Mouse (Mus musculus) forebrain, embryonic 14.5 days (tissue): ENCODE results near the gene Pisd. TPM values are rescaled to one million over a fixed set of nuclear protein-coding genes. Genes with fewer than 3 reads are reported as not detected.
"Not testable (repeated sequence)": the region's sequence is repeated elsewhere in the genome, so short reads cannot be mapped to it uniquely, and the experiment has no call there.

ENCODE experiments used
- ATAC-seq: fragments of 200-750 bp; cut with Nextera tagmentation; 2 replicates; pipeline ENCODE4 v1.8.0; 2017; ENCODE audit warnings: mild to moderate bottlenecking, moderate library complexity
- DNase-seq: peaks from one replicate; pipeline ENCODE4 v3.0.0-alpha.2; 2015; ENCODE audit warnings: low spot score
- H3K27ac ChIP-seq: fragments of 300-500 bp; sonication (generic); 2 replicates; pipeline ENCODE4 v1.5.1; 2014; ENCODE audit warnings: low read depth, mild to moderate bottlenecking, control low read depth, low read length, moderate library complexity
- H3K27me3 ChIP-seq: fragments of 300-500 bp; sonication (generic); replicated peaks from 2 replicates; pipeline ENCODE4 v1.6.1; 2014; ENCODE audit warnings: low read length, control low read depth, mixed read lengths; ENCODE audit not compliant: control insufficient read depth, insufficient read depth
- H3K36me3 ChIP-seq: fragments of 300-500 bp; sonication (generic); 2 replicates; pipeline ENCODE4 v1.6.1; 2014; ENCODE audit warnings: low read length, control low read depth; ENCODE audit not compliant: control insufficient read depth, insufficient read depth
- H3K4me1 ChIP-seq: fragments of 300-500 bp; sonication (generic); 2 replicates; pipeline ENCODE4 v1.6.1; 2014; ENCODE audit warnings: antibody characterized with exemption, low read length, control low read depth; ENCODE audit not compliant: control insufficient read depth, insufficient read depth
- H3K4me2 ChIP-seq: fragments of 300-500 bp; sonication (generic); 2 replicates; pipeline ENCODE4 v1.6.1; 2014; ENCODE audit warnings: mild to moderate bottlenecking, control low read depth, low read length
- H3K4me3 ChIP-seq: fragments of 300-500 bp; sonication (generic); 2 replicates; pipeline ENCODE4 v1.5.1; 2014; ENCODE audit warnings: low read depth, low read length, control low read depth
- H3K9ac ChIP-seq: fragments of 300-500 bp; sonication (generic); 2 replicates; pipeline ENCODE4 v1.6.1; 2014; ENCODE audit warnings: mild to moderate bottlenecking, low read length, control low read depth, moderate library complexity
- H3K9me3 ChIP-seq: fragments of 300-500 bp; sonication (generic); replicated peaks from 2 replicates; pipeline ENCODE4 v1.6.1; 2016; ENCODE audit warnings: low read length, control low read depth, mixed read lengths; ENCODE audit not compliant: control insufficient read depth
- WGBS: fragments of 180-500 bp; shearing (Covaris S2); extraction: QIAGEN DNeasy Blood & Tissue Kit; methylation state at CpG from one replicate; pipeline ENCODE4 v1.1.7; 2014; 5-methylcytosine and 5-hydroxymethylcytosine counted together
- polyA plus RNA-seq: library from polyadenylated mRNA; unstranded; fragments of >200 nt; fragmentation: Nextera tagmentation; extraction: Ambion mirVana; gene quantifications from 2 replicates; pipeline ENCODE4 v1.2.1, GENCODE M21; 2014

Pisd gene
- polyA plus RNA-seq, 1 experiment from 2014 or later: 97.5 TPM

GRCm38 (mm10) chr5:32740138-32740537 lies 45.3 kb downstream of the Pisd start:
- Histone ChIP-seq H3K4me3 (no peak overlapping the region), H3K9me3 (no peaks in the 10 kb centered on the region), H3K9ac (no peak overlapping the region), H3K27me3 (no peaks in the 10 kb centered on the region), H3K36me3 (0 out of 2 replicates have a peak, but pooled peaks cover 7% of the 10 kb centered on the region), H3K4me2 (no peak overlapping the region), H3K4me1 (0 out of 2 replicates have a peak, but pooled peaks cover 5% of the 10 kb centered on the region), H3K27ac (no peak overlapping the region)
- DNase-seq (no peak), ATAC-seq (no peak)
- 98% methylated on average over 3 of the region's 3 CpGs for WGBS

DNA sequence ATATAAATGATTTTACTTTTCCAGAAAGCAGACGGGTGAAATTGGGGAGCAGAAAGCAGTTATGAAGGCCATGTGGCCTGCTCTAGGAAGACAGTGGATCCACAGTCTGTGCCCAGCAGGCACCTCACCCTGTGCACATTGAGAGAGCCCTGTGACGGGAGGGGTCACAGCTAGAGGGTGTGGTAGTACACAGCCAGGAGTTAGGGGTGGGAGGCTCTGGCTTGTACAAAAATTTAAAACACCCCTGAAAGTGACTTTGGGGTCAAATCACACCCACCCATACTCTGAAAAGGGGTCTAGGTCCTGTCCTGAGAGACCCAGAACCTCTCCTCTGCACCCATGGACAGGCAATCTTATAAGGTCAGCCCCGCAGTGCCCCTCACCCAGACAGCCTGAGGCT lies 48.7 kb downstream of the Pisd start:
- H3K9ac ChIP-seq, H3K4me1 ChIP-seq, H3K27me3 ChIP-seq, ATAC-seq, DNase-seq, H3K4me3 ChIP-seq, H3K4me2 ChIP-seq, H3K9me3 ChIP-seq, H3K36me3 ChIP-seq, H3K27ac ChIP-seq: not testable (repeated sequence)
- WGBS: 91% methylated on average over 3 of the region's 3 CpGs

DNA sequence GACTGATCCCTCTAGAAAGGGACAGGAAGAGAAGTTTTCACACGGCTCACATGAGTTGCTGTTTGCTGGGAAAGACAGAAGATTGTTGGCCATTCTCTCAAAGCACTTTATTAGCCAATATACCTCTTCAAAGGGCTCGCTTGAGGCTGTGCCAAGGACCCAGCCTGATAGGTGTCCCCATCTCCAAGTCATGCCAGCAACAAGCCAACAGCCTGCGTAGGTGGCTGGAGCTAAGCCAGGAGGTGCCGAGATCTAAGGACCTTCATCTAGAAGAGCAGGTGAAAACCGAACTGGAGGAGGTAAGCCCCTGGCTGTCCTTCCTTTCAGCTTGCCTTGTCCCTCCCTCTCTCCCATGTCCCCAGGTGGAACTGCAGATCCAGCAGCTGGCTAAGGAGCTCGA lies 49.7 kb downstream of the Pisd start:
- no peaks in the 10 kb centered on the region for H3K27me3 ChIP-seq
- no peak overlapping the region for H3K27ac ChIP-seq
- DNase-seq (no peak), ATAC-seq (no peak)
- H3K9ac ChIP-seq: no peak overlapping the region
- H3K4me3 ChIP-seq: no peak overlapping the region
- WGBS: 87% methylated on average over 6 of the region's 6 CpGs
- H3K4me2 ChIP-seq: no peak overlapping the region
- H3K36me3 ChIP-seq: 0 out of 2 replicates have a peak, but pooled peaks cover 8% of the 10 kb centered on the region
- H3K4me1 ChIP-seq: no peaks in the 10 kb centered on the region
- H3K9me3 ChIP-seq: no peaks in the 10 kb centered on the region

- not testable (repeated sequence) for DNase-seq, H3K36me3 ChIP-seq, H3K9me3 ChIP-seq, H3K27ac ChIP-seq, ATAC-seq, H3K9ac ChIP-seq, H3K4me1 ChIP-seq, H3K4me3 ChIP-seq, H3K27me3 ChIP-seq, H3K4me2 ChIP-seq
- WGBS: 96% methylated on average over 6 of the region's 6 CpGs
Measured at GRCm38 (mm10) chr5:32733892-32734291, 51.6 kb downstream of the Pisd start.

DNA sequence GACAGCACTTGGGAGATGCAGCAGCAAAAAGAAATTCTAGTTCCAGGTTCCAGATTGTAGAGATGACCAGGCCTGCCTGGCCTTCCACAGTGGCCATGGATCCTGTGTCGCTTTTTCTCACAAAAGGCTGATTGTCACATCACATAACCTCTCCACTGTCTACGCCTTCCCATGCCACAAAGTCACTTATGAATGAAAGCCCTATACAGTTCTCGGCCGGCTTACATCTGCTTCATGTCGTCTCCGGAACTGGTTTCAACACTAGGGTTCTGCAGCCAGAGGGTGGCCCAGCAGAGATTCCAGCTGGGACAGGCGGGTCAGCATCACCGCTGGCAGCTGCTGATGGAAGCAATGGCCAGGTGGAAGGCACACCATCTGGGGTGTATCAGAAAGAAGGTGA lies 56.6 kb downstream of the Pisd start:
- no peak overlapping the region for H3K4me3 ChIP-seq
- no peaks in the 10 kb centered on the region for H3K36me3 ChIP-seq
- no peak overlapping the region for H3K4me2 ChIP-seq
- DNase-seq (no peak), ATAC-seq (no peak)
- no peak overlapping the region for H3K9ac ChIP-seq
- H3K27me3 ChIP-seq: no peaks in the 10 kb centered on the region
- WGBS: 92% methylated on average over 8 of the region's 8 CpGs
- H3K27ac ChIP-seq: no peak overlapping the region
- H3K9me3 ChIP-seq: no peaks in the 10 kb centered on the region
- H3K4me1 ChIP-seq: no peaks in the 10 kb centered on the region

DNA sequence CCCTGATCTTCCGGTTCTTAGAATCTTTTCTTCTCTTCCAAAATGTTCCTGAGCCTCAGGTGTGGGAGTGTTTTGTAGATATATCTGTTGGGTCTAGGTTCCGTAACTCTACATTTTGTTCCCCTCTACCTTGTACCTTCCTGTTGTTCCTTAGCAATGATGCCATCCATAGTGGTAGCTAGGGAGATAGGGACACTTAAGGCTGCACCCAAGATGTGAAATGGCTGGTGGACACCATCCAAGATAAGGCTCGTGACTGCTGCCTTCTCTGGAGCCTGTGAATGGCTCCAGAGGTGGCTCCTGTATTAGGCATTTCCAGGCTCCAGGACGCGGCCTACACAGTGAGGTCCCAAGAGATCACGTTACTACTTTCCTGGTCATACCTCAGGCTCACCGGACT lies 57.1 kb downstream of the Pisd start:
- no peak overlapping the region for H3K27ac ChIP-seq
- H3K9ac ChIP-seq: no peak overlapping the region
- WGBS: 88% methylated on average over 7 of the region's 7 CpGs
- no peaks in the 10 kb centered on the region for H3K36me3 ChIP-seq
- H3K4me2 ChIP-seq: no peak overlapping the region
- DNase-seq (no peak), ATAC-seq (no peak)
- no peaks in the 10 kb centered on the region for H3K4me1 ChIP-seq
- H3K4me3 ChIP-seq: no peak overlapping the region
- H3K9me3 ChIP-seq: no peaks in the 10 kb centered on the region
- no peaks in the 10 kb centered on the region for H3K27me3 ChIP-seq

GRCm38 (mm10) chr5:32725397-32725796 lies 60.0 kb downstream of the Pisd start:
- not testable (repeated sequence) for H3K4me1 ChIP-seq, H3K4me2 ChIP-seq, H3K9ac ChIP-seq, H3K4me3 ChIP-seq, ATAC-seq, H3K36me3 ChIP-seq, H3K9me3 ChIP-seq, H3K27ac ChIP-seq, H3K27me3 ChIP-seq, DNase-seq
- 77% methylated on average over 3 of the region's 3 CpGs for WGBS

- DNase-seq (no peak), ATAC-seq (no peak)
- Histone ChIP-seq H3K36me3 (no peaks in the 10 kb centered on the region), H3K4me3 (no peak overlapping the region), H3K9ac (no peak overlapping the region), H3K4me2 (no peak overlapping the region), H3K4me1 (no peaks in the 10 kb centered on the region), H3K27me3 (no peaks in the 10 kb centered on the region), H3K9me3 (no peaks in the 10 kb centered on the region), H3K27ac (no peak overlapping the region)
- 87% methylated on average over 7 of the region's 7 CpGs for WGBS
Measured at GRCm38 (mm10) chr5:32723981-32724380, 61.5 kb downstream of the Pisd start.

DNA sequence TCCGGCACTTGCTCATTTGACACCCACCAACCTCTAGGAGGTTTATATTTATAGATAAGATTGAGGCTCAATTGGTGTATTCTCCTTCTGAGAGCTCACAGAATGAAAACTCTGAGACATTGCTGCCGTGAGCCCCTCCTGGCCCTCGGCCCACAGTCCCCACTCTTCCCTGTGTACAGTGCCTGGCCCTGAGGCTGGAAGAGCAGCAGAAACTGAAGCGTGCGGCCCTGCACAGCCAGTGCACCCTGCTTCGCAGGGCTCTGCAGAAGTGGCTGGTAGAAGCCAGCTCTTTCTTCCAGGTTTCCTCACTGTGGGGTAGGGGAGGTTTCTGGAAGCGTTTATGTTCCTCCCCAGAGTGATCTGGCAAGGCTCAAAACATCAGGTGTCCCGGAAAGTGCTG lies 62.7 kb downstream of the Pisd start:
- not testable (repeated sequence) for H3K27ac ChIP-seq, H3K4me2 ChIP-seq, H3K4me1 ChIP-seq, H3K27me3 ChIP-seq, H3K4me3 ChIP-seq, ATAC-seq, H3K9ac ChIP-seq, H3K9me3 ChIP-seq, DNase-seq, H3K36me3 ChIP-seq
- 88% methylated on average over 8 of the region's 8 CpGs for WGBS
